Mouse (Mus musculus): ENCODE results near the gene Aldh18a1. TPM values are rescaled to one million over a fixed set of nuclear protein-coding genes. Genes with fewer than 3 reads are reported as not detected.

Aldh18a1 gene
- total RNA-seq, 4 experiments from 2014 or later = 17.6 to 27.6 (median 25.3) TPM

Other genes with a start within 250 kb of the Aldh18a1 start
- gene Sorbs1, start 74.7 kb downstream of the Aldh18a1 start, total RNA-seq (2022) = 100 to 1,000 TPM; 159 to 179 (median 160) TPM
- 10 to 100 TPM; 18.9 to 19.6 (median 19.2) TPM for gene Tctn3, start 23.8 kb upstream of the Aldh18a1 start, total RNA-seq (2022)
- 10 to 100 TPM; 15.7 to 31.3 (median 21.7) TPM for gene Entpd1, start 23.9 kb upstream of the Aldh18a1 start, total RNA-seq (2022)
- 1 to 10 TPM in 1 of 4 experiments, under 1 TPM in 3; 0.53 to 1.1 (median 0.74) TPM for gene Cc2d2b, start 160.3 kb upstream of the Aldh18a1 start, total RNA-seq (2022)
- 1 to 10 TPM; 6.4 to 7.8 (median 7.2) TPM for gene Ccnj, start 242.8 kb upstream of the Aldh18a1 start, total RNA-seq (2022)